Mouse (Mus musculus) hindbrain, embryonic 11.5 days (tissue): ENCODE data around the gene Celf2. TPM values are rescaled to one million over a fixed set of nuclear protein-coding genes. Genes with fewer than 3 reads are reported as not detected.
"Not testable (repeated sequence)": the region's sequence is repeated elsewhere in the genome, so short reads cannot be mapped to it uniquely, and the experiment has no call there.

Experiments
- ATAC-seq: fragments of 200-750 bp; cut with Nextera tagmentation; 2 replicates; pipeline ENCODE4 v1.8.0; 2017; ENCODE audit warnings: mild to moderate bottlenecking, moderate TSS enrichment, moderate library complexity; ENCODE audit not compliant: low FRiP score
- DNase-seq: peaks from one replicate; pipeline ENCODE4 v3.0.0-alpha.2; 2015; ENCODE audit warnings: low spot score
- H3K27ac ChIP-seq: fragments of 300-500 bp; sonication (generic); 2 replicates; pipeline ENCODE4 v1.5.1; 2014; ENCODE audit warnings: mild to moderate bottlenecking, low read depth, low read length
- H3K27me3 ChIP-seq: fragments of 300-500 bp; sonication (generic); 2 replicates; pipeline ENCODE4 v1.6.1; 2014; ENCODE audit warnings: mild to moderate bottlenecking, low read length, moderate library complexity, mixed read lengths; ENCODE audit not compliant: control insufficient read depth, insufficient read depth
- H3K36me3 ChIP-seq: fragments of 300-500 bp; sonication (generic); 2 replicates; pipeline ENCODE4 v1.6.1; 2014; ENCODE audit warnings: mild to moderate bottlenecking, low read length, moderate library complexity, mixed read lengths; ENCODE audit not compliant: control insufficient read depth, insufficient read depth
- H3K4me1 ChIP-seq: fragments of 300-500 bp; sonication (generic); replicated peaks from 2 replicates; pipeline ENCODE4 v1.6.1; 2014; ENCODE audit warnings: low read length, mixed read lengths; ENCODE audit not compliant: control insufficient read depth, insufficient read depth
- H3K4me2 ChIP-seq: fragments of 300-500 bp; sonication (generic); replicated peaks from 2 replicates; pipeline ENCODE4 v1.6.1; 2014; ENCODE audit warnings: mild to moderate bottlenecking, low read depth, low read length
- H3K4me3 ChIP-seq: fragments of 300-500 bp; sonication (generic); 2 replicates; pipeline ENCODE4 v1.5.1; 2014; ENCODE audit warnings: low read depth, low read length
- H3K9ac ChIP-seq: fragments of 300-500 bp; sonication (generic); 2 replicates; pipeline ENCODE4 v1.6.1; 2014; ENCODE audit warnings: low read depth, low read length
- H3K9me3 ChIP-seq: fragments of 300-500 bp; sonication (generic); 2 replicates; pipeline ENCODE4 v1.6.1; 2016; ENCODE audit warnings: low read length; ENCODE audit not compliant: control insufficient read depth
- WGBS: fragments of 180-500 bp; shearing (Covaris S2); extraction: QIAGEN DNeasy Blood & Tissue Kit; methylation state at CpG from one replicate; pipeline ENCODE4 v1.1.7; 2014; 5-methylcytosine and 5-hydroxymethylcytosine counted together
- polyA plus RNA-seq: library from polyadenylated mRNA; unstranded; fragments of >200 nt; fragmentation: Nextera tagmentation; extraction: Ambion mirVana; gene quantifications from 2 replicates; pipeline ENCODE4 v1.2.1, GENCODE M21; 2014

The Celf2 gene
- polyA plus RNA-seq, 1 experiment from 2014 or later: 82.4 TPM

- ATAC-seq (no peak), DNase-seq (no peak)
- no peaks in the 10 kb centered on the region for H3K36me3 ChIP-seq
- H3K4me2 ChIP-seq: no peak overlapping the region
- no peak overlapping the region for H3K9ac ChIP-seq
- no peaks in the 10 kb centered on the region for H3K27me3 ChIP-seq
- no peak overlapping the region for H3K4me3 ChIP-seq
- no peak overlapping the region for H3K27ac ChIP-seq
- no peaks in the 10 kb centered on the region for H3K9me3 ChIP-seq
- 82% methylated on average over 7 of the region's 7 CpGs for WGBS
- no peaks in the 10 kb centered on the region for H3K4me1 ChIP-seq
Measured at GRCm38 (mm10) chr2:6585069-6585754, 924.2 kb downstream of the Celf2 start.

- Histone ChIP-seq H3K4me2 (no peak overlapping the region), H3K9ac (no peak overlapping the region), H3K36me3 (no peaks in the 10 kb centered on the region), H3K27ac (no peak overlapping the region), H3K4me3 (no peak overlapping the region), H3K9me3 (no peaks in the 10 kb centered on the region), H3K27me3 (no peaks in the 10 kb centered on the region), H3K4me1 (no peaks in the 10 kb centered on the region)
- DNase-seq (no peak), ATAC-seq (no peak)
Measured at GRCm38 (mm10) chr2:6582711-6583110, 926.7 kb downstream of the Celf2 start.

GRCm38 (mm10) chr2:6580066-6580465 is 929.3 kb downstream of the Celf2 start:
- Histone ChIP-seq H3K4me2 (no peak overlapping the region), H3K27me3 (no peaks in the 10 kb centered on the region), H3K9me3 (no peaks in the 10 kb centered on the region), H3K9ac (no peak overlapping the region), H3K36me3 (no peaks in the 10 kb centered on the region), H3K4me1 (no peaks in the 10 kb centered on the region), H3K4me3 (no peak overlapping the region), H3K27ac (no peak overlapping the region)
- no peak for ATAC-seq
- no peak for DNase-seq
- 79% methylated on average over 5 of the region's 5 CpGs for WGBS

GRCm38 (mm10) chr2:6575316-6575715 is 934.0 kb downstream of the Celf2 start:
- not testable (repeated sequence) for H3K4me1 ChIP-seq, DNase-seq, H3K36me3 ChIP-seq, ATAC-seq, H3K9me3 ChIP-seq, H3K4me2 ChIP-seq, H3K9ac ChIP-seq, H3K27me3 ChIP-seq, H3K4me3 ChIP-seq, H3K27ac ChIP-seq
- 97% methylated on average over 3 of the region's 3 CpGs for WGBS

GRCm38 (mm10) chr2:6573640-6574039 is 935.7 kb downstream of the Celf2 start:
- 77% methylated on average over 2 of the region's 2 CpGs for WGBS

GRCm38 (mm10) chr2:6572976-6573375 is 936.4 kb downstream of the Celf2 start:
- no peak for DNase-seq
- WGBS: 86% methylated on average over 5 of the region's 5 CpGs
- no peaks in the 10 kb centered on the region for H3K9me3 ChIP-seq

More at GRCm38 (mm10) chr2:6573640-6574039, 935.7 kb downstream of the Celf2 start:
- no peaks in the 10 kb centered on the region for H3K36me3 ChIP-seq
- no peak for DNase-seq
- H3K9me3 ChIP-seq: no peaks in the 10 kb centered on the region
- no peak for ATAC-seq
- H3K4me1 ChIP-seq: no peaks in the 10 kb centered on the region
- no peak overlapping the region for H3K27ac ChIP-seq
- no peaks in the 10 kb centered on the region for H3K27me3 ChIP-seq
- H3K9ac ChIP-seq: no peak overlapping the region
- H3K4me2 ChIP-seq: no peak overlapping the region
- H3K4me3 ChIP-seq: no peak overlapping the region

GRCm38 (mm10) chr2:6569040-6569542 is 940.3 kb downstream of the Celf2 start:
- Histone ChIP-seq H3K9me3 (no peaks in the 10 kb centered on the region), H3K27ac (no peak overlapping the region), H3K4me3 (no peak overlapping the region), H3K4me2 (no peak overlapping the region), H3K4me1 (no peaks in the 10 kb centered on the region), H3K27me3 (no peaks in the 10 kb centered on the region), H3K36me3 (no peaks in the 10 kb centered on the region), H3K9ac (no peak overlapping the region)
- no peak for ATAC-seq
- DNase-seq: no peak
- WGBS: 94% methylated on average over 1 of the region's 1 CpGs

More at GRCm38 (mm10) chr2:6572976-6573375, 936.4 kb downstream of the Celf2 start:
- no peaks in the 10 kb centered on the region for H3K27me3 ChIP-seq
- H3K4me1 ChIP-seq: no peaks in the 10 kb centered on the region
- no peak for ATAC-seq
- no peak overlapping the region for H3K4me2 ChIP-seq
- H3K4me3 ChIP-seq: no peak overlapping the region
- no peaks in the 10 kb centered on the region for H3K36me3 ChIP-seq
- no peak overlapping the region for H3K9ac ChIP-seq
- H3K27ac ChIP-seq: no peak overlapping the region

GRCm38 (mm10) chr2:6565175-6565574 is 944.2 kb downstream of the Celf2 start:
- WGBS: 89% methylated on average over 3 of the region's 3 CpGs
- DNase-seq (no peak), ATAC-seq (no peak)
- no peak overlapping the region for H3K9ac ChIP-seq
- H3K4me3 ChIP-seq: no peak overlapping the region
- H3K27ac ChIP-seq: no peak overlapping the region
- H3K36me3 ChIP-seq: no peaks in the 10 kb centered on the region
- H3K4me1 ChIP-seq: no peaks in the 10 kb centered on the region
- H3K9me3 ChIP-seq: no peaks in the 10 kb centered on the region
- H3K27me3 ChIP-seq: no peaks in the 10 kb centered on the region
- H3K4me2 ChIP-seq: no peak overlapping the region

- Histone ChIP-seq H3K9me3 (no peaks in the 10 kb centered on the region), H3K4me2 (no peak overlapping the region), H3K27me3 (no peaks in the 10 kb centered on the region), H3K4me1 (no peaks in the 10 kb centered on the region), H3K4me3 (no peak overlapping the region), H3K27ac (no peak overlapping the region), H3K36me3 (no peaks in the 10 kb centered on the region), H3K9ac (no peak overlapping the region)
- ATAC-seq: no peak
- no peak for DNase-seq
- 92% methylated on average over 3 of the region's 3 CpGs for WGBS
Measured at GRCm38 (mm10) chr2:6561337-6561736, 948.0 kb downstream of the Celf2 start.
